Mouse (Mus musculus): ENCODE data around the gene Ak9. TPM values are rescaled to one million over a fixed set of nuclear protein-coding genes. Genes with fewer than 3 reads are reported as not detected.

Gene Ak9
- total and polyA plus RNA-seq, 3 experiments, result 0.21 TPM; not detected in 2

- peaks cover 4 to 26% of the 10 kb centered on the region in 2 experiments for H3K4me1 ChIP-seq (ENCODE audit: control insufficient read depth in 1 of 2, insufficient read depth in 2 of 2, low read length in 2 of 2)
Observed at GRCm38 (mm10) chr10:41452791-41453190, 149.0 kb downstream of the Ak9 start.

GRCm38 (mm10) chr10:41459990-41460389, 156.2 kb downstream of the Ak9 start:
- no peaks in the 10 kb centered on the region for H3K79me2 ChIP-seq (ENCODE audit: control insufficient read depth, insufficient read depth, low read length, poor library complexity)
- no peak for DNase-seq (ENCODE audit: low read depth, low spot score)
- H3K4me3 ChIP-seq (ENCODE audit: control insufficient read depth in 1 of 2, insufficient read depth in 1 of 2, low read depth in 2 of 2, low read length in 2 of 2), result no peak overlapping the region
- no peaks in the 10 kb centered on the region for H3K27me3 ChIP-seq (ENCODE audit: control insufficient read depth in 1 of 2, insufficient read depth in 2 of 2, low read length in 2 of 2)
- TF ChIP-seq SIN3A (IDR thresholded peaks at IDR 0.05; ENCODE audit: low read length), result no peak
- TF ChIP-seq POLR2AphosphoS2 (IDR thresholded peaks at IDR 0.05; ENCODE audit: low read length), result no peak
- no peak for TF ChIP-seq GATA1 (IDR thresholded peaks at IDR 0.05; ENCODE audit: low read depth, low read length)
- no peak for TF ChIP-seq POLR2A (IDR thresholded peaks at IDR 0.05; ENCODE audit: control insufficient read depth in 1 of 2, insufficient read depth in 1 of 2, low read depth in 1 of 2, low read length in 2 of 2, poor library complexity in 1 of 2)
- TF ChIP-seq JUND (IDR thresholded peaks at IDR 0.05; ENCODE audit: low read depth, low read length), result no peak
- TF ChIP-seq CTCF (IDR thresholded peaks at IDR 0.05 in 2 of 3, conservative IDR thresholded peaks at IDR 0.05 in 1 of 3; ENCODE audit: control insufficient read depth in 1 of 3, insufficient read depth in 1 of 3, low read depth in 2 of 3, low read length in 3 of 3, poor library complexity in 1 of 3, severe bottlenecking in 1 of 3), result no peak
- H3K36me3 ChIP-seq (ENCODE audit: control insufficient read depth in 1 of 2, insufficient read depth in 2 of 2, low read length in 2 of 2), result peaks cover 0 to 4% of the 10 kb centered on the region in 2 experiments; a peak in 1 of 4 replicates
- no peak overlapping the region for H3K9ac ChIP-seq (ENCODE audit: control insufficient read depth, low read depth, low read length, poor library complexity, severe bottlenecking)
- no peaks in the 10 kb centered on the region for H3K9me3 ChIP-seq (replicated peaks; ENCODE audit: insufficient read depth, low read length)
- H3K4me1 ChIP-seq (ENCODE audit: control insufficient read depth in 1 of 2, insufficient read depth in 2 of 2, low read length in 2 of 2), result peaks cover 0 to 6% of the 10 kb centered on the region in 2 experiments; a peak in 2 of 4 replicates
- H3K27ac ChIP-seq (ENCODE audit: control insufficient read depth, low read depth, low read length), result no peak overlapping the region

More at GRCm38 (mm10) chr10:41452791-41453190, 149.0 kb downstream of the Ak9 start:
- no peak for TF ChIP-seq RAD21 (IDR thresholded peaks at IDR 0.05; ENCODE audit: low read depth, low read length)
- TF ChIP-seq TBP (IDR thresholded peaks at IDR 0.05; ENCODE audit: low read depth, low read length), result no peak
- TF ChIP-seq USF2 (IDR thresholded peaks at IDR 0.05; ENCODE audit: borderline replicate concordance in 1 of 2, insufficient read depth in 1 of 2, low read depth in 1 of 2, low read length in 2 of 2), result no peak
- TF ChIP-seq GATA1 (IDR thresholded peaks at IDR 0.05; ENCODE audit: low read depth, low read length), result no peak
- TF ChIP-seq SMC3 (IDR thresholded peaks at IDR 0.05; ENCODE audit: low read depth, low read length), result no peak
- no peak for TF ChIP-seq MXI1 (IDR thresholded peaks at IDR 0.05; ENCODE audit: low read depth, low read length)
- peak; percentile 33; the same call in 1 of the 2 replicates for TF ChIP-seq USF1 (IDR thresholded peaks at IDR 0.05; ENCODE audit: low read depth, low read length)
- Histone ChIP-seq H3K27ac (ENCODE audit: control insufficient read depth, low read depth, low read length) (no peak overlapping the region), H3K36me3 (ENCODE audit: control insufficient read depth in 1 of 2, insufficient read depth in 2 of 2, low read length in 2 of 2) (peaks cover 0 to 16% of the 10 kb centered on the region in 2 experiments; a peak in 2 of 4 replicates), H3K4me3 (ENCODE audit: control insufficient read depth in 1 of 2, insufficient read depth in 1 of 2, low read depth in 2 of 2, low read length in 2 of 2) (no peak overlapping the region), H3K79me2 (ENCODE audit: control insufficient read depth, insufficient read depth, low read length, poor library complexity) (peaks cover 17% of the 10 kb centered on the region), H3K9ac (ENCODE audit: control insufficient read depth, low read depth, low read length, poor library complexity, severe bottlenecking) (no peak overlapping the region), H3K9me3 (replicated peaks; ENCODE audit: insufficient read depth, low read length) (no peaks in the 10 kb centered on the region), H3K27me3 (ENCODE audit: control insufficient read depth in 1 of 2, insufficient read depth in 2 of 2, low read length in 2 of 2) (no peaks in the 10 kb centered on the region)
- no peak for DNase-seq (ENCODE audit: low read depth, low spot score)

- H3K9me3 ChIP-seq (replicated peaks; ENCODE audit: insufficient read depth, low read length), result no peaks in the 10 kb centered on the region
- H3K36me3 ChIP-seq (ENCODE audit: control insufficient read depth in 1 of 2, insufficient read depth in 2 of 2, low read length in 2 of 2), result peaks cover 2 to 4% of the 10 kb centered on the region in 2 experiments; a peak in 2 of 4 replicates
- no peaks in the 10 kb centered on the region for H3K79me2 ChIP-seq (ENCODE audit: control insufficient read depth, insufficient read depth, low read length, poor library complexity)
- no peak for DNase-seq (ENCODE audit: low read depth, low spot score)
- no peaks in the 10 kb centered on the region for H3K27me3 ChIP-seq (ENCODE audit: control insufficient read depth in 1 of 2, insufficient read depth in 2 of 2, low read length in 2 of 2)
- H3K27ac ChIP-seq (ENCODE audit: control insufficient read depth, low read depth, low read length), result no peak overlapping the region
- no peak overlapping the region for H3K4me3 ChIP-seq (ENCODE audit: control insufficient read depth in 1 of 2, insufficient read depth in 1 of 2, low read depth in 2 of 2, low read length in 2 of 2)
- peaks cover 0 to 6% of the 10 kb centered on the region in 2 experiments; a peak in 2 of 4 replicates for H3K4me1 ChIP-seq (ENCODE audit: control insufficient read depth in 1 of 2, insufficient read depth in 2 of 2, low read length in 2 of 2)
- H3K9ac ChIP-seq (ENCODE audit: control insufficient read depth, low read depth, low read length, poor library complexity, severe bottlenecking), result no peak overlapping the region
- TF ChIP-seq ZNF384 (IDR thresholded peaks at IDR 0.05; ENCODE audit: low read depth, low read length) (no peak), ZKSCAN1 (IDR thresholded peaks at IDR 0.05; ENCODE audit: low read depth, low read length) (no peak), POLR2AphosphoS2 (IDR thresholded peaks at IDR 0.05; ENCODE audit: low read length) (no peak), NRF1 (IDR thresholded peaks at IDR 0.05; ENCODE audit: insufficient read depth, low read depth, low read length, poor library complexity, severe bottlenecking) (no peak), NELFE (IDR thresholded peaks at IDR 0.05; ENCODE audit: low read depth, low read length) (no peak), ETS1 (IDR thresholded peaks at IDR 0.05; ENCODE audit: low read depth, low read length) (no peak), KAT2A (conservative IDR thresholded peaks at IDR 0.05; ENCODE audit: low read depth, low read length) (no peak), HCFC1 (IDR thresholded peaks at IDR 0.05; ENCODE audit: low read depth, low read length) (no peak)
Observed at GRCm38 (mm10) chr10:41460501-41460900, 156.7 kb downstream of the Ak9 start.

All from MEL (cell line).